Mouse (Mus musculus) kidney, embryonic 14.5 days (tissue): ENCODE measurements around the gene Zfhx2. TPM values are rescaled to one million over a fixed set of nuclear protein-coding genes. Genes with fewer than 3 reads are reported as not detected.

ENCODE experiments used
- ATAC-seq: fragments of 200-750 bp; cut with Nextera tagmentation; 2 replicates; pipeline ENCODE4 v1.8.0; 2017; ENCODE audit warnings: moderate number of reproducible peaks, mild to moderate bottlenecking, moderate TSS enrichment, moderate library complexity; ENCODE audit not compliant: low FRiP score, low TSS enrichment
- H3K27ac ChIP-seq: fragments of 300-500 bp; sonication (generic); 2 replicates; pipeline ENCODE4 v1.5.1; 2014; ENCODE audit warnings: low read depth, mild to moderate bottlenecking, low read length, moderate library complexity, mixed read lengths
- H3K27me3 ChIP-seq: fragments of 300-500 bp; sonication (generic); 2 replicates; pipeline ENCODE4 v1.6.1; 2014; ENCODE audit warnings: mild to moderate bottlenecking, low read length; ENCODE audit not compliant: control insufficient read depth, insufficient read depth
- H3K36me3 ChIP-seq: fragments of 300-500 bp; sonication (generic); 2 replicates; pipeline ENCODE4 v1.6.1; 2014; ENCODE audit warnings: low read length, mixed read lengths; ENCODE audit not compliant: control insufficient read depth, insufficient read depth
- H3K4me1 ChIP-seq: fragments of 300-500 bp; sonication (generic); 2 replicates; pipeline ENCODE4 v1.6.1; 2014; ENCODE audit warnings: low read length, mixed read lengths; ENCODE audit not compliant: control insufficient read depth, insufficient read depth
- H3K4me2 ChIP-seq: fragments of 300-500 bp; sonication (generic); replicated peaks from 2 replicates; pipeline ENCODE4 v1.6.1; 2014; ENCODE audit warnings: low read depth, mild to moderate bottlenecking, low read length
- H3K4me3 ChIP-seq: fragments of 300-500 bp; sonication (generic); 2 replicates; pipeline ENCODE4 v1.5.1; 2014; ENCODE audit warnings: mild to moderate bottlenecking, low read length
- H3K9ac ChIP-seq: fragments of 300-500 bp; sonication (generic); 2 replicates; pipeline ENCODE4 v1.6.1; 2014; ENCODE audit warnings: low read depth, mild to moderate bottlenecking, low read length, moderate library complexity
- H3K9me3 ChIP-seq: fragments of 300-500 bp; sonication (generic); 2 replicates; pipeline ENCODE4 v1.6.1; 2016; ENCODE audit warnings: low read length; ENCODE audit not compliant: control insufficient read depth
- WGBS: fragments of 180-500 bp; shearing (Covaris S2); extraction: QIAGEN DNeasy Blood & Tissue Kit; methylation state at CpG from one replicate; pipeline ENCODE4 v1.1.7; 2014; 5-methylcytosine and 5-hydroxymethylcytosine counted together
- polyA plus RNA-seq: library from polyadenylated mRNA; unstranded; fragments of >200 nt; fragmentation: Nextera tagmentation; extraction: Ambion mirVana; gene quantifications from 2 replicates; pipeline ENCODE4 v1.2.1, GENCODE M21; 2014

Gene Zfhx2
- polyA plus RNA-seq, 1 experiment from 2014 or later: 6.4 TPM

- no peak for ATAC-seq
- no peaks in the 10 kb centered on the region for H3K27me3 ChIP-seq
- peaks cover 16% of the 10 kb centered on the region; the same call in 1 of the 2 replicates for H3K4me1 ChIP-seq
- peak overlapping the region; percentile 33 for H3K4me2 ChIP-seq
- WGBS: 75% methylated on average over 5 of the region's 5 CpGs
- H3K36me3 ChIP-seq: peaks cover 14% of the 10 kb centered on the region
- peak overlapping the region; percentile 28; the same call in 1 of the 2 replicates for H3K9ac ChIP-seq
- H3K9me3 ChIP-seq: no peaks in the 10 kb centered on the region
- no peak overlapping the region for H3K4me3 ChIP-seq
- H3K27ac ChIP-seq: no peak overlapping the region
These were observed 29.0 kb downstream of the Zfhx2 start for GRCm38 (mm10) chr14:55063117-55063516.

GRCm38 (mm10) chr14:55062626-55063025 lies 29.5 kb downstream of the Zfhx2 start:
- Histone ChIP-seq H3K9ac (peak overlapping the region; percentile 28; the same call in 1 of the 2 replicates), H3K4me2 (peak overlapping the region; percentile 33), H3K27ac (no peak overlapping the region), H3K9me3 (no peaks in the 10 kb centered on the region), H3K36me3 (peaks cover 14% of the 10 kb centered on the region), H3K4me1 (peaks cover 16% of the 10 kb centered on the region; the same call in 1 of the 2 replicates), H3K4me3 (no peak overlapping the region), H3K27me3 (no peaks in the 10 kb centered on the region)
- peak; percentile 78 for ATAC-seq
- WGBS: 17% methylated on average over 17 of the region's 17 CpGs

- peaks cover 12% of the 10 kb centered on the region for H3K36me3 ChIP-seq
- no peaks in the 10 kb centered on the region for H3K9me3 ChIP-seq
- no peaks in the 10 kb centered on the region for H3K27me3 ChIP-seq
- H3K4me3 ChIP-seq: no peak overlapping the region
- peaks cover 16% of the 10 kb centered on the region; the same call in 1 of the 2 replicates for H3K4me1 ChIP-seq
- WGBS: 30% methylated on average over 7 of the region's 7 CpGs
- no peak; the same call in 1 of the 2 replicates for ATAC-seq
- H3K4me2 ChIP-seq: no peak overlapping the region
- H3K27ac ChIP-seq: no peak overlapping the region
- H3K9ac ChIP-seq: no peak overlapping the region
These were observed 30.3 kb downstream of the Zfhx2 start for GRCm38 (mm10) chr14:55061845-55062244.

- 62% methylated on average over 5 of the region's 5 CpGs for WGBS
- peaks cover 16% of the 10 kb centered on the region; the same call in 1 of the 2 replicates for H3K4me1 ChIP-seq
These were observed 32.2 kb downstream of the Zfhx2 start for GRCm38 (mm10) chr14:55059931-55060330.

GRCm38 (mm10) chr14:55059009-55059408 lies 33.1 kb downstream of the Zfhx2 start:
- no peak overlapping the region for H3K9ac ChIP-seq
- no peak for ATAC-seq
- H3K4me3 ChIP-seq: no peak overlapping the region
- no peaks in the 10 kb centered on the region for H3K9me3 ChIP-seq
- H3K27ac ChIP-seq: no peak overlapping the region
- H3K4me2 ChIP-seq: no peak overlapping the region
- H3K27me3 ChIP-seq: no peaks in the 10 kb centered on the region
- H3K4me1 ChIP-seq: peaks cover 16% of the 10 kb centered on the region; the same call in 1 of the 2 replicates
- H3K36me3 ChIP-seq: peaks cover 4% of the 10 kb centered on the region; the same call in 1 of the 2 replicates
- WGBS: 85% methylated on average over 1 of the region's 1 CpGs

More at GRCm38 (mm10) chr14:55059931-55060330, 32.2 kb downstream of the Zfhx2 start:
- H3K27ac ChIP-seq: no peak overlapping the region
- H3K4me3 ChIP-seq: no peak overlapping the region
- ATAC-seq: no peak
- H3K9ac ChIP-seq: no peak overlapping the region
- no peaks in the 10 kb centered on the region for H3K27me3 ChIP-seq
- H3K4me2 ChIP-seq: no peak overlapping the region
- no peaks in the 10 kb centered on the region for H3K9me3 ChIP-seq
- peaks cover 4% of the 10 kb centered on the region; the same call in 1 of the 2 replicates for H3K36me3 ChIP-seq

- Histone ChIP-seq H3K27ac (no peak overlapping the region), H3K4me2 (no peak overlapping the region), H3K27me3 (no peaks in the 10 kb centered on the region), H3K4me1 (no peaks in the 10 kb centered on the region), H3K9me3 (no peaks in the 10 kb centered on the region), H3K36me3 (no peaks in the 10 kb centered on the region), H3K9ac (no peak overlapping the region), H3K4me3 (no peak overlapping the region)
- no peak for ATAC-seq
- WGBS: 76% methylated on average over 11 of the region's 11 CpGs
These were observed 36.8 kb downstream of the Zfhx2 start for GRCm38 (mm10) chr14:55055167-55055834.

- no peak overlapping the region for H3K4me2 ChIP-seq
- H3K4me3 ChIP-seq: no peak overlapping the region
- H3K36me3 ChIP-seq: no peaks in the 10 kb centered on the region
- H3K27me3 ChIP-seq: no peaks in the 10 kb centered on the region
- H3K9ac ChIP-seq: no peak overlapping the region
- ATAC-seq: no peak
- no peaks in the 10 kb centered on the region for H3K9me3 ChIP-seq
- H3K4me1 ChIP-seq: no peaks in the 10 kb centered on the region
- WGBS: 84% methylated on average over 10 of the region's 10 CpGs
- H3K27ac ChIP-seq: no peak overlapping the region
These were observed 37.9 kb downstream of the Zfhx2 start for GRCm38 (mm10) chr14:55054191-55054749.

GRCm38 (mm10) chr14:55053708-55054190 lies 38.4 kb downstream of the Zfhx2 start:
- Histone ChIP-seq H3K9me3 (no peaks in the 10 kb centered on the region), H3K4me1 (no peaks in the 10 kb centered on the region), H3K4me2 (no peak overlapping the region), H3K27me3 (no peaks in the 10 kb centered on the region), H3K9ac (no peak overlapping the region), H3K4me3 (no peak overlapping the region), H3K36me3 (no peaks in the 10 kb centered on the region), H3K27ac (no peak overlapping the region)
- no peak for ATAC-seq
- WGBS: 89% methylated on average over 17 of the region's 17 CpGs

- no peak overlapping the region for H3K4me2 ChIP-seq
- no peak for ATAC-seq
- no peak overlapping the region for H3K27ac ChIP-seq
- WGBS: 87% methylated on average over 4 of the region's 4 CpGs
- H3K9ac ChIP-seq: no peak overlapping the region
- no peaks in the 10 kb centered on the region for H3K4me1 ChIP-seq
- H3K9me3 ChIP-seq: no peaks in the 10 kb centered on the region
- no peaks in the 10 kb centered on the region for H3K27me3 ChIP-seq
- H3K36me3 ChIP-seq: no peaks in the 10 kb centered on the region
- no peak overlapping the region for H3K4me3 ChIP-seq
These were observed 39.1 kb downstream of the Zfhx2 start for GRCm38 (mm10) chr14:55053050-55053449.
